Mouse (Mus musculus): Measurements from ENCODE around the gene Ryr1.
"Not testable (repeated sequence)": the region's sequence is repeated elsewhere in the genome, so short reads cannot be mapped to it uniquely, and the experiment has no call there.

Ryr1 gene

DNA sequence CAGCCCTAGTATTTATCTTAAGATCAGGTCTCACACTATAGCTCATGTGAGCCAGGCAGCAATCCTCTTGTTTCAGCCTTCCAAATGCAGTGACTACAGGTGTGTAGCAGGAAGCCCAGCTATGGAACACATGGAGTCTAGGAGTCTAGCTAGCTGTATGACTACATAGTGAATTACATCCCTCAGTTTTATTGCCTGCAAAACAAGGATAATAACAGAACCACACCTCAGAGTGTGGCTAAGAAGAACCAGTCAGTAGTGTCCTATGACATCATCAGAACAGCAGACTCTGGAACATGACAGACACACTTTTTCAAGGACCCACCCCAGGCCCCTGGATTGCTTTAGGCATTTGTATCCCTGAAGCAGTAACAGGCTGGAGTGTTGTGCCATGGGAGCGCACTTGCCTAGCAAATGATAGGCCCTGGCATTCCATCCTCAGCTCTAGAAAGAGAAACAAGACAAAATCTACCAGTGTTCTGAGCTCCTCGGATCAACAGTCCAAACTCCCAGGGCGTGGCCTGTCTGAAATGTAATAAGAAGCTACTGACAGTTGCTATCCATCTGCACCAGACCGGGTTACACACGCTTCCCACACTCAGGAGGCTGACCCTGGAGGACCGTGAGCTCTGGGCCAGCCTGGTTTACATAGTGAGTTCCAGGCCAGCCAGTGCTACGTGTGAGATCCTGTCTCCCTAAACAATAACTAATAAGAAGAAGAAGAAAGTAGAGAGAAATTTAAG lies 21.8 kb upstream of the Ryr1 start:
- ATAC-seq (ENCODE audit: insufficient number of reproducible peaks, low FRiP score, low TSS enrichment): no peak

GRCm38 (mm10) chr7:29144006-29144405 lies 19.0 kb upstream of the Ryr1 start:
- ATAC-seq (ENCODE audit: insufficient number of reproducible peaks, low FRiP score, low TSS enrichment): no peak

- ATAC-seq (ENCODE audit: insufficient number of reproducible peaks, low FRiP score, low TSS enrichment): no peak
These were observed 16.4 kb upstream of the Ryr1 start for GRCm38 (mm10) chr7:29141416-29141815.

DNA sequence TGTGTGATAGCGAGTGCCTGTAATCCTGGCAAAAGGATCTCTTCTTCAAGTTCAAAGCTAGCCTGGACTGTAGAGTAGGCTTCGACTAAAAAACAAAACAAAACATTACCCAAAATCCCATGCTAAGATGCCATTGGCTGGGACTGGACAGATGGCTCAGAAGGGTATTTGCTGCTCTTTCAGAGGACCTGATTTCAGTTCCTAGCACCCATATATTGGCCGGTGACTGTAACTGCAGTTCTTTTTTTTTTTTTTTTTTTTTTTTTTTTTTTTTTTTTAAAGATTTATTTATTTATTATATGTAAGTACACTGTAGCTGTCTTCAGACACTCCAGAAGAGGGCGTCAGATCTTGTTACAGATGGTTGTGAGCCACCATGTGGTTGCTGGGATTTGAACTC lies 14.3 kb upstream of the Ryr1 start:
- ATAC-seq (ENCODE audit: insufficient number of reproducible peaks, low FRiP score, low TSS enrichment): not testable (repeated sequence)

DNA sequence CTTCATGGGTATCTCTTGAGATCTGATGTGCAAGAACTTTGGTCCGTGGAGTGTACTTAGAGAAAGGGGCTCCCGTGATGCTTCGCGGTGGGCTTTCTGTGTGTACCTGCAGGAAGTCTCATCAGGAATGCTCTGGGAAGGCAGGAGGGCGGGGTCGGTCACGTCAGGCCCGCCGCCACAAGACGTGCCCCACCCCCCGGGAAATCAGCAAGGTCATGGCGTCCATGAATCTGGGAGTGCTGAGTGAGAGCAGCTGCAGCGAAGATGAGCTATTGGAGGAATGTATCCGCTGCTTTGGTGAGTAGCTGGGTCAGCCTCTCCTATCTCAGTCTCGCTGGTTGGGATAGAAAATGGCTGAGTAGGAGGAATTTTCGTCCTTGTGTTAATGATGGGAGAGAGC lies 12.4 kb upstream of the Ryr1 start:
- no peak for ATAC-seq (ENCODE audit: insufficient number of reproducible peaks, low FRiP score, low TSS enrichment)

DNA sequence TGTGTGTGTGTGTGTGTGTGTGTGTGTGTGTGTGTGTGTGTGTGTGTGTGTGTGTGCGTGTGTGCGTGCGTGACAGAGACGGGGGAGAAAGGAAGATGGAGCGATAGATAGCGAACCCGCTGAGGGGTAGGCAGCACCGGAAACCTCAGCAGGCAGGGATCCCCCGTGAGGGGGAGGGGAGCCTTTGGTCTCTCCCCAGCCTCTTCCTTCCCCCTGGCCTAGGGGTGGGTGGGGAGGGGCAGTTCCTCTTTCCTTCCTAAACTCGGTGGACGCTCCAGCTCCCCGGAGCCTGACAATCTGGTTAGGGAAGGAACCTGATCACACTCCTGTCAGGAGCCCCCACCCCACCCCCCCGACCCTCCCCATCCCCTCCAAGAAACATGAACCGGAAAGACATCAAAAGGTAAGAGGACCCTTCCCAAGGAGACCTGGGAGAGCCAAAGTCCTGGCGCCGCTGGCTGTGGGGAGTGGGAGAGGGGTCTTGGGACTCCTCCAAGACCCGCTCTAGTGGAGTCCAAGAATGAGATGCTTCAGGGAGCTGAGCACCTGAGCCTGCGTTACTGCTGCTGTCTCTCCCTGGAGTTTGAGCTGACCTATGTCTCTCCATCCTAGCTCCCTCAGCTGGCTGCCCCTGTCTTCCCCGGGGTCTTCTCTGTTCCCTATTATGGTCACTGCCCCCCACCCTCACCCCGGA lies 9.9 kb upstream of the Ryr1 start, which contains the start of gene Rasgrp4:
Gene Rasgrp4, plus strand, starts transcription at position 159 of the 694 bp plus-strand sequence.
- no peak for ATAC-seq (ENCODE audit: insufficient number of reproducible peaks, low FRiP score, low TSS enrichment)

DNA sequence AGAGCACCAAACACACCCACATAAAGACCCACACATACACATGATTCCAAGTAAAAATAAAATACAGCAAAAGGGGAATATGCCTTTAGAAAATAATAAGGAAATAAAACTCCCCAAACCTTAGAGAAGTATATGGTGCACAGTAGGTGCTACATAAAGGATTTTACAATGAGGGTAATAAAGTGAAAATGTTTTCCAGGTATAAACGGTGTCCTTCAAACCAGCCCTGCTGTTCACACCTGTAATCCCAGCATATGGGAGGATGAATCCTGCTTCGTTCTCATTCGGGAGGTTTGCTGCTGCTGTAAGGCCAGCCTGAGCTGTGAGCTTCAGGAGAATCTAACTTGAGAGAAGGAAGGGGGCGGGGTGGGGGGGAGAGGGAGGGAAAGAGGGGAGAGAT lies 9.3 kb upstream of the Ryr1 start:
- no peak for ATAC-seq (ENCODE audit: insufficient number of reproducible peaks, low FRiP score, low TSS enrichment)

DNA sequence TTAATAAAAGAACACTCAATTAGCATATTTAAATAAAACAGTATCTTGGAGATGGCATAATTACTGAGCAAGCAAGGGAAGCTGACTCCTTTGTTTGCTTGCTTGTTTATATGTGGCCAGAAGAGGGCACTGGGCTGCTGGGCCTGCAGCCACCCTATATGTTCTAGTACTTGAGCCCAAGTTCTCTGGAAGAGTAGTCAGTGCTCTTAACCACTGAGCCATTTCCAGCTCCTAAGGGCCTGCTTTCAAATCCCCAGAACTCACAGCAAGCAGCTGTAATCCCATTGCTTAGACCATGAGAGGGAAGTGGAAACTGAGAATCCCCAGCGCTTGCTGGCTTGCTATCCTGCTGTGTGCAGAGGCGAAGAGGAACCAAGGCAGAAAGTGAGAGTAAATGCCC lies 3.7 kb upstream of the Ryr1 start:
- no peak for ATAC-seq (ENCODE audit: insufficient number of reproducible peaks, low FRiP score, low TSS enrichment)

GRCm38 (mm10) chr7:29126173-29126915 lies 1.4 kb upstream of the Ryr1 start:
- ATAC-seq (ENCODE audit: insufficient number of reproducible peaks, low FRiP score, low TSS enrichment): no peak

- ATAC-seq (ENCODE audit: insufficient number of reproducible peaks, low FRiP score, low TSS enrichment): no peak
These were observed 1.2 kb downstream of the Ryr1 start for GRCm38 (mm10) chr7:29123531-29124358.

DNA sequence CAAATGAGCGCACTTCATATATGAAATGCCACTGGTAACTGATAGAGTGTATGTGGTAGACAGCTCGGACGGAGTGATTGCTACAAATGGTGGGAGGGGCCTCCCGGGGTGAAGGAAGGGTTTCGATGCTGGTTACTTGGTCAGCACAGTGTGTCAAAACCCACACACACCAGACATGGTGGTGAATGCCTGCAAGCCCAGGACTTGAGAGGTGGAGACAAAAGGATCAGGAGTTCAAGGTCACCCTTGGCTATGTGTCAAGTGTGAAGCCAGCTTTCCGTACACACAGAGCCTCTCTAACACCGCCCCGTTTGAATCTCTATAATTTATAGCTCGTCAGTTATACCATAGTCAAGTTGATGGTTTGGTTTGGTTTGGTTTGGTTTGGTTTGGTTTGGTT lies 2.2 kb downstream of the Ryr1 start:
- ATAC-seq (ENCODE audit: insufficient number of reproducible peaks, low FRiP score, low TSS enrichment): no peak

- ATAC-seq (ENCODE audit: insufficient number of reproducible peaks, low FRiP score, low TSS enrichment): no peak
These were observed 5.5 kb downstream of the Ryr1 start for GRCm38 (mm10) chr7:29119526-29119925.

DNA sequence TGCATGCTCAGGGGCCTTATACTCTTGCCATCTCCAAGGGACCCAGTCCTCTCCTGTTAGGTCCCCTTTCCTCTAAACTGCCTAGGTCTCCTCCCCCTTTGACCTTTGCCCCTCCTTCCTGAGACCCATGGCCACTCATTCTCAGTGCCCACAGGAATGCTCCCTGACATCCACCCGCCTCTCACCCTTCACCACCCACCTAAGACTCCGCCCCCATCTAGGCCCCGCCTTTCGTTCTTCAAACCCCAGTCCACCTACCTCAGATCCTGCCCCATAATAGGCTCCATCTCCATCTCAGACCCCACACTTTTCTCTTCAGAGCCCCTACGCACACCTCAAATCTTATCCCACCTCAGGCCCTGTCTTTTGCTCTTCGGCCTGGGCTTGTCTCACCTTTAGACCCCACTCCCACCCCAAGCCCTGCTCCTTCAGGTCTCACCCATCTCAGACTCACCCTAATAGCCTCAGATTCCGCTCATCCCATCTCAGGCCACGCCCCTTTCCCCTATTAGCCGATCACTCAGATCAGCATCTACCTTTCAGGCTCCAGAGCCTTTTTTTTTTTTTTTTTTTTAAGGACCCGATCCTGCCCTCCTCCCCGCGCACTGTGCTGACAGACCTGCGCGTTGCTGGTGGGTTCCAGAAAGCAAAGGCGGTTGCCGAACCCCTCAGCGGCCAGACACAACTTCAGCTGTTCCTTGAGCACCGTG lies 6.7 kb downstream of the Ryr1 start:
- no peak for ATAC-seq (ENCODE audit: insufficient number of reproducible peaks, low FRiP score, low TSS enrichment)

DNA sequence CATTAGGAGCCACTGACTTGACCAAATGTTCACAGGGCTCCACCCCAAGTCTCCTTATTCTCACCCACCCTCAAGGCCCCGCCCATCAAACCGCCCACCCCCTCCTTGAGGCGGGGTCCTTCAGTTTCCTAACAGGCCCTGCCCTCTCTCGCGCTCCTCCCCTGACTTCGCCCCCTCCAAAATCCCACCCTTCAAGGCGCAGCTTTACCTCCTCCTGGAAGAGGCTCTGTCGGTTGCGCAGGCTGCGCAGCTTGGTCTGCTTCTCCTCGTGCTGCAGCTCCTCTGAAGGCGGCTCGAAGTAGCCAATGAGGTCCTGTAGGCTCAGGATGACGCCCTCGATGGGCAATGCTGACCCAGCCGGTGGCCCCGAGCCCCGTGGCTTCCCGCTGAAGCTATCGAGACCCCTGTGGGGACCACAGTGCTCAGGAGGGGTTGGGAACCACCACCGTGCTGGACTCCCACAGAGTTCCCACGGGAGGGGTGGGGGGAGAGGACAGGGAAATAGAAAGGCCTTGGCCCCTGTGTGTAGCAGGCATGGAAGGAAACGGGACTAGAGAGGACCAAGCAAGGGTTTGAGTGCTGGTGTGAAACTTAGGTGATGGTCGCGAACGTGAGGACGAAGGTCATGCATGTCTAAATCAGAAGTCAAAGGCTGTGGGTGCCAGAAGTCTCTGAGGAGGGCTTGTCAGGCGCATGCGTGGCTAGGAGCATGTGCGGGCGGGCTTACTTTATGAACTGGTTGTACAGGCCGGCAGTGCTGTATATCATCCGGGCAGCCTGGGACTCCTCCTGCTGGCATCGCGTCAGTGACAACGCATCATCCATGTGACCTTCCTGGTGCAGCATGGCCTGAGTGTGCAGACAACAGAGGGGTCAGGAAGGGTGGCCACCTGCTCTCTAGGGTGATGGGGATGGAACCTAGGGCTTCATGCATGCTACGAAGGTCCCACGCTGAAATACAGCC lies 15.7 kb downstream of the Ryr1 start:
- no peak for ATAC-seq (ENCODE audit: insufficient number of reproducible peaks, low FRiP score, low TSS enrichment)

GRCm38 (mm10) chr7:29101286-29102017 lies 23.5 kb downstream of the Ryr1 start:
- ATAC-seq (ENCODE audit: insufficient number of reproducible peaks, low FRiP score, low TSS enrichment): no peak

DNA sequence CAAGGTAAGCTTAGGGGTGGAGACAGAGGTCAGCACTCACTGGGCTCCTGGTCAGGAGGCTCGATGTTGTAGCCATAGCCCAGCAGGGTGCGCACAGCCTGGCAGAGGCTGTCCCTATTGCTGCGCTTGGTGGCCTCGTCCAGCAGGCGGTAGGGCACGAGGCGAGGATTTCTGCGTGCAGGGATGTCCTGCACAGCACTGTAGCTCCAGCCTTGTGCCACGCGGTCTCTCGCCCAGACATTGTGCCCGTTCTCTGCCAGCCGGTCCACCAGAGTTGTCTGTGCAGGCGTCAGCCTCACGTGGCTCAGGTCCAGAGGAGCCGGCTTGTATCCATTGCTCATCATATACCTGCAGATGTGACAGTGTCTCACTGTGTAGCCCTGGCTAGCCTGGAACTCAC lies 27.8 kb downstream of the Ryr1 start:
- no peak for ATAC-seq (ENCODE audit: insufficient number of reproducible peaks, low FRiP score, low TSS enrichment)

- ATAC-seq (ENCODE audit: insufficient number of reproducible peaks, low FRiP score, low TSS enrichment): no peak
These were observed 36.2 kb downstream of the Ryr1 start for GRCm38 (mm10) chr7:29088817-29089216.

GRCm38 (mm10) chr7:29086902-29087301 lies 38.1 kb downstream of the Ryr1 start:
- no peak for ATAC-seq (ENCODE audit: insufficient number of reproducible peaks, low FRiP score, low TSS enrichment)
